ENCODE assay signal across 9 mouse cellular contexts in the genomic region with DNA sequence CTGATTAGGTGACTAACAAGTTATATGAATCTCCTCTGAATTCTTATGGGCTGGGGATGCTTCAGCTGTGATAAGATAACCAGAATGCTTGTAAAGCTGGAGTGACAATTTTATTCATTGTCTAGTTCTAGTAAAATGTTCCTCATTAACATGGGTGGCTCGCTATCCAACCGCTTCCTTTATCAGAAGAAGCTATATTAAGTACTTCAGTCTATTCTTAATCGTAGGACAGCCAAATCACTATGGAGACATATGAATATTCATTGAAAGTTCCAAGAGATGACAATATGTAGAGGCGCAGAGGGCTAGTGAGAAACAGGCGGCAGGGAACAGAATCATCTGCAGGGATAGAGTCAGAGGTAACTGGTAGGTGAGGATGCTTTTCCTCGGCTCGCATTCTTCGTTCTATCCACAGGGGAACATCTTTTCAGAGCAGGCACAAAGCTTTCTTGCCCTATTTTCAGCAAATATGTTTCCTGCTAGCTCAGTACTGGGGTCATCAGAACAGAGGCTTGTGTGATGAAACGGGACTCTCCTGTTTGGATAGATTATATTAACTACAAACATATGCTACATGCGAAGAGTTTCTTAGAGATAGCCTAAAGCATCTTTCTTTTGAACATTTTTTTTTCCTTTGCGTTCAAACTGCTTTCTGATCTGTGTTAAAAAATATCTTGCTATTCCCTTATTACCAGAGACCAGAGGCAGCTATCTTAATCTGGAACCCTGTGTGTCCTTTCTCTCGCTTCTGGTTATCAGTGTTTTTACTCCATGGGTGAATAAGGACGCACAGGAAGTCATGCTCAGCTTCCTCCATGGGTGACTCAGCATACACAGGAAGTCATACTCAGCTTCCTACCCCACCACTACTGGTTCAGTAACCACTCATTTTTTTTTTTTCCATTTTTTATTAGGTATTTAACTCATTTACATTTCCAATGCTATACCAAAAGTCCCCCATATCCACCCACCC. TPM values are rescaled to one million over a fixed set of nuclear protein-coding genes. Genes with fewer than 3 reads are reported as not detected.
DNase-seq lines count a peak whose midpoint lies in the region; ATAC-seq and TF ChIP-seq lines count a peak whose summit lies in the region.
"Had no signal": no experiment of that assay in that cellular context is flagged by ENCODE, and none has a peak within 500 bp of the region (broad histone marks: within the 10 kb centered on the region; RNA-seq: fewer than 3 reads in every experiment).

No protein-coding gene starts in this region.

- TF ChIP-seq CTCF in gastrocnemius, adult 2 months (IDR thresholded peaks at IDR 0.05): no peak

- H3K36me3 ChIP-seq in megakaryocyte, embryonic 14.5 days (replicated peaks; ENCODE audit: low read length): no peaks in the 10 kb centered on the region

- H3K27me3 ChIP-seq in megakaryocyte, embryonic 14.5 days (replicated peaks): no peaks in the 10 kb centered on the region

- H3K4me3 ChIP-seq in gastrocnemius, adult 2 months: peak overlapping the region; percentile 51
- H3K4me3 ChIP-seq in megakaryocyte, embryonic 14.5 days (replicated peaks): peak overlapping the region; percentile 79

- no peak overlapping the region; the same call in 1 of the 2 replicates for H3K27ac ChIP-seq in gastrocnemius, adult 2 months

- intact Hi-C loops in gastrocnemius, adult 2 months (cut with DNase I): no loop called here
- intact Hi-C loops in gastrocnemius, postnatal 36 days (cut with DNase I): no loop called here
- intact Hi-C loops in left cerebral cortex, postnatal 14 days (cut with DNase I): no loop called here

- peaks cover 22% of the 10 kb centered on the region for H3K4me1 ChIP-seq in megakaryocyte, embryonic 14.5 days

- DNase-seq in gastrocnemius, adult 2 months: no peak
- no peak for DNase-seq in gastrocnemius, postnatal 36 days
- peak; percentile 41 to 56 for DNase-seq in left cerebral cortex, postnatal 14 days (ENCODE audit: low spot score in 2 of 2)
- DNase-seq in right cerebral cortex, postnatal 25 days: peak; percentile 29
- DNase-seq in Muller cell, postnatal 12 days (ENCODE audit: inconsistent ontology term): no peak
- DNase-seq in gastrocnemius, adult 18-20 months (ENCODE audit: low spot score): no peak

- ATAC-seq in megakaryocyte, adult 5-6 weeks (ENCODE audit: poor library complexity, severe bottlenecking): no peak

- H3K9me3 ChIP-seq in megakaryocyte, embryonic 14.5 days: peaks cover 4% of the 10 kb centered on the region; the same call in 1 of the 2 replicates

RNA-seq across cellular contexts. Expression of gene Wdr20rt, which starts 34.1 kb away (rescaled TPM):
- not detected for total RNA-seq in gastrocnemius, adult 2 months (2021)
- not detected for total RNA-seq in gastrocnemius, postnatal 36 days (2021)
- not detected in 2 replicates for polyA plus RNA-seq in megakaryocyte, embryonic 14.5 days (2012; ENCODE audit: insufficient read depth, low replicate concordance)
- not detected in 2 replicates for total RNA-seq in megakaryocyte, adult 5-6 weeks (2015)
- not detected in 2 replicates for total RNA-seq in megakaryocyte, adult 5-6 weeks (2017)
- total RNA-seq in left cerebral cortex, postnatal 14 days (2021): not detected
- total RNA-seq in gastrocnemius, adult 18-20 months (2021): not detected
- polyA plus RNA-seq: urinary bladder, adult 2 months had no signal

Comparison
In these comparisons a context has a peak if more than half of its experiments do, and no peak if none do; other contexts are left out.
1. DNase-seq: peak in left cerebral cortex, postnatal 14 days (2 of 2) and right cerebral cortex, postnatal 25 days (single experiment); none in gastrocnemius, adult 2 months (single experiment), gastrocnemius, postnatal 36 days (0 of 2), Muller cell, postnatal 12 days (single experiment) and gastrocnemius, adult 18-20 months (single experiment).